Mouse (Mus musculus): ENCODE results near the gene Dupd1. TPM values are rescaled to one million over a fixed set of nuclear protein-coding genes. Genes with fewer than 3 reads are reported as not detected.
"Not testable (repeated sequence)": the region's sequence is repeated elsewhere in the genome, so short reads cannot be mapped to it uniquely, and the experiment has no call there.

The Dupd1 gene
- polyA plus RNA-seq, 1 experiment from 2014 or later, result not detected

- not testable (repeated sequence) for H3K27ac ChIP-seq (ENCODE audit: low read depth, low read length); DNase-seq (ENCODE audit: low spot score); H3K4me3 ChIP-seq (ENCODE audit: low read depth, low read length); H3K36me3 ChIP-seq (ENCODE audit: control insufficient read depth, insufficient read depth, low read length); H3K9ac ChIP-seq (ENCODE audit: low read depth, low read length); H3K9me3 ChIP-seq (ENCODE audit: control insufficient read depth, low read length); H3K4me2 ChIP-seq (replicated peaks; ENCODE audit: low read depth, low read length); H3K4me1 ChIP-seq (replicated peaks; ENCODE audit: control insufficient read depth, insufficient read depth, low read length); H3K27me3 ChIP-seq (ENCODE audit: control insufficient read depth, insufficient read depth, low read length); ATAC-seq (ENCODE audit: low FRiP score)
- 92% methylated on average over 15 of the region's 15 CpGs for WGBS
Observed at GRCm38 (mm10) chr14:21670422-21671006, 43.9 kb downstream of the Dupd1 start.

GRCm38 (mm10) chr14:21669633-21670421, 44.5 kb downstream of the Dupd1 start:
- no peak for DNase-seq (ENCODE audit: low spot score)
- Histone ChIP-seq H3K27ac (ENCODE audit: low read depth, low read length) (no peak overlapping the region), H3K9me3 (ENCODE audit: control insufficient read depth, low read length) (no peaks in the 10 kb centered on the region), H3K4me2 (replicated peaks; ENCODE audit: low read depth, low read length) (no peak overlapping the region), H3K4me1 (replicated peaks; ENCODE audit: control insufficient read depth, insufficient read depth, low read length) (no peaks in the 10 kb centered on the region), H3K4me3 (ENCODE audit: low read depth, low read length) (no peak overlapping the region), H3K9ac (ENCODE audit: low read depth, low read length) (no peak overlapping the region), H3K36me3 (ENCODE audit: control insufficient read depth, insufficient read depth, low read length) (0 out of 2 replicates have a peak, but pooled peaks cover 7% of the 10 kb centered on the region), H3K27me3 (ENCODE audit: control insufficient read depth, insufficient read depth, low read length) (no peaks in the 10 kb centered on the region)
- no peak for ATAC-seq (ENCODE audit: low FRiP score)
- WGBS, result 83% methylated on average over 11 of the region's 11 CpGs

GRCm38 (mm10) chr14:21669218-21669617, 45.2 kb downstream of the Dupd1 start:
- H3K9me3 ChIP-seq (ENCODE audit: control insufficient read depth, low read length), result no peaks in the 10 kb centered on the region
- H3K4me3 ChIP-seq (ENCODE audit: low read depth, low read length), result no peak overlapping the region
- 0 out of 2 replicates have a peak, but pooled peaks cover 7% of the 10 kb centered on the region for H3K36me3 ChIP-seq (ENCODE audit: control insufficient read depth, insufficient read depth, low read length)
- no peaks in the 10 kb centered on the region for H3K4me1 ChIP-seq (replicated peaks; ENCODE audit: control insufficient read depth, insufficient read depth, low read length)
- no peak overlapping the region for H3K9ac ChIP-seq (ENCODE audit: low read depth, low read length)
- no peak overlapping the region for H3K27ac ChIP-seq (ENCODE audit: low read depth, low read length)
- no peak for DNase-seq (ENCODE audit: low spot score)
- 91% methylated on average over 11 of the region's 11 CpGs for WGBS
- ATAC-seq (ENCODE audit: low FRiP score), result no peak
- H3K27me3 ChIP-seq (ENCODE audit: control insufficient read depth, insufficient read depth, low read length), result no peaks in the 10 kb centered on the region
- no peak overlapping the region for H3K4me2 ChIP-seq (replicated peaks; ENCODE audit: low read depth, low read length)

- Histone ChIP-seq H3K4me3 (ENCODE audit: low read depth, low read length) (no peak overlapping the region), H3K27me3 (ENCODE audit: control insufficient read depth, insufficient read depth, low read length) (no peaks in the 10 kb centered on the region), H3K9me3 (ENCODE audit: control insufficient read depth, low read length) (no peaks in the 10 kb centered on the region), H3K36me3 (ENCODE audit: control insufficient read depth, insufficient read depth, low read length) (no peaks in the 10 kb centered on the region; the same call in 1 of the 2 replicates), H3K4me1 (replicated peaks; ENCODE audit: control insufficient read depth, insufficient read depth, low read length) (no peaks in the 10 kb centered on the region; the same call in 1 of the 2 replicates), H3K4me2 (replicated peaks; ENCODE audit: low read depth, low read length) (no peak overlapping the region), H3K9ac (ENCODE audit: low read depth, low read length) (no peak overlapping the region), H3K27ac (ENCODE audit: low read depth, low read length) (no peak overlapping the region)
- DNase-seq (ENCODE audit: low spot score) (no peak), ATAC-seq (ENCODE audit: low FRiP score) (no peak)
- WGBS, result 83% methylated on average over 8 of the region's 8 CpGs
Observed at GRCm38 (mm10) chr14:21662465-21663142, 51.8 kb downstream of the Dupd1 start.

- Histone ChIP-seq H3K27me3 (ENCODE audit: control insufficient read depth, insufficient read depth, low read length) (no peaks in the 10 kb centered on the region), H3K4me2 (replicated peaks; ENCODE audit: low read depth, low read length) (no peak overlapping the region), H3K9ac (ENCODE audit: low read depth, low read length) (no peak overlapping the region), H3K4me3 (ENCODE audit: low read depth, low read length) (no peak overlapping the region), H3K27ac (ENCODE audit: low read depth, low read length) (no peak overlapping the region), H3K36me3 (ENCODE audit: control insufficient read depth, insufficient read depth, low read length) (no peaks in the 10 kb centered on the region; the same call in 1 of the 2 replicates), H3K9me3 (ENCODE audit: control insufficient read depth, low read length) (no peaks in the 10 kb centered on the region), H3K4me1 (replicated peaks; ENCODE audit: control insufficient read depth, insufficient read depth, low read length) (no peaks in the 10 kb centered on the region; the same call in 1 of the 2 replicates)
- DNase-seq (ENCODE audit: low spot score) (peak; percentile 73), ATAC-seq (ENCODE audit: low FRiP score) (no peak)
- WGBS, result 36% methylated on average over 5 of the region's 5 CpGs
Observed at GRCm38 (mm10) chr14:21659652-21660051, 54.7 kb downstream of the Dupd1 start.

- no peak for ATAC-seq (ENCODE audit: low FRiP score)
Observed at GRCm38 (mm10) chr14:21659155-21659554, 55.2 kb downstream of the Dupd1 start.

GRCm38 (mm10) chr14:21653813-21654212, 60.6 kb downstream of the Dupd1 start:
- no peaks in the 10 kb centered on the region for H3K27me3 ChIP-seq (ENCODE audit: control insufficient read depth, insufficient read depth, low read length)
- H3K27ac ChIP-seq (ENCODE audit: low read depth, low read length), result no peak overlapping the region
- ATAC-seq (ENCODE audit: low FRiP score) (no peak), DNase-seq (ENCODE audit: low spot score) (no peak)
- H3K9me3 ChIP-seq (ENCODE audit: control insufficient read depth, low read length), result no peaks in the 10 kb centered on the region
- no peak overlapping the region for H3K4me2 ChIP-seq (replicated peaks; ENCODE audit: low read depth, low read length)
- H3K9ac ChIP-seq (ENCODE audit: low read depth, low read length), result no peak overlapping the region
- H3K4me1 ChIP-seq (replicated peaks; ENCODE audit: control insufficient read depth, insufficient read depth, low read length), result no peaks in the 10 kb centered on the region
- no peak overlapping the region for H3K4me3 ChIP-seq (ENCODE audit: low read depth, low read length)
- 88% methylated on average over 2 of the region's 2 CpGs for WGBS
- H3K36me3 ChIP-seq (ENCODE audit: control insufficient read depth, insufficient read depth, low read length), result no peaks in the 10 kb centered on the region

More at GRCm38 (mm10) chr14:21659155-21659554, 55.2 kb downstream of the Dupd1 start:
- no peak overlapping the region for H3K4me2 ChIP-seq (replicated peaks; ENCODE audit: low read depth, low read length)
- no peak overlapping the region for H3K9ac ChIP-seq (ENCODE audit: low read depth, low read length)
- 75% methylated on average over 13 of the region's 13 CpGs for WGBS
- H3K27ac ChIP-seq (ENCODE audit: low read depth, low read length), result no peak overlapping the region
- no peak overlapping the region for H3K4me3 ChIP-seq (ENCODE audit: low read depth, low read length)
- no peaks in the 10 kb centered on the region for H3K27me3 ChIP-seq (ENCODE audit: control insufficient read depth, insufficient read depth, low read length)
- no peaks in the 10 kb centered on the region; the same call in 1 of the 2 replicates for H3K36me3 ChIP-seq (ENCODE audit: control insufficient read depth, insufficient read depth, low read length)
- no peak for DNase-seq (ENCODE audit: low spot score)
- H3K4me1 ChIP-seq (replicated peaks; ENCODE audit: control insufficient read depth, insufficient read depth, low read length), result no peaks in the 10 kb centered on the region; the same call in 1 of the 2 replicates
- H3K9me3 ChIP-seq (ENCODE audit: control insufficient read depth, low read length), result no peaks in the 10 kb centered on the region

- Histone ChIP-seq H3K9me3 (ENCODE audit: control insufficient read depth, low read length) (no peaks in the 10 kb centered on the region), H3K4me2 (replicated peaks; ENCODE audit: low read depth, low read length) (no peak overlapping the region), H3K27ac (ENCODE audit: low read depth, low read length) (no peak overlapping the region), H3K4me1 (replicated peaks; ENCODE audit: control insufficient read depth, insufficient read depth, low read length) (no peaks in the 10 kb centered on the region), H3K4me3 (ENCODE audit: low read depth, low read length) (no peak overlapping the region), H3K27me3 (ENCODE audit: control insufficient read depth, insufficient read depth, low read length) (no peaks in the 10 kb centered on the region), H3K9ac (ENCODE audit: low read depth, low read length) (no peak overlapping the region), H3K36me3 (ENCODE audit: control insufficient read depth, insufficient read depth, low read length) (no peaks in the 10 kb centered on the region)
- 81% methylated on average over 4 of the region's 4 CpGs for WGBS
- DNase-seq (ENCODE audit: low spot score), result no peak
- ATAC-seq (ENCODE audit: low FRiP score), result no peak
Observed at GRCm38 (mm10) chr14:21640806-21641435, 73.5 kb downstream of the Dupd1 start.

Data from hindbrain, embryonic 11.5 days (tissue).